Mouse (Mus musculus): ENCODE results near the gene Vmo1. TPM values are rescaled to one million over a fixed set of nuclear protein-coding genes. Genes with fewer than 3 reads are reported as not detected.

The Vmo1 gene
- polyA plus RNA-seq (2012; rRNA removed), result 0.30 TPM in 1 of 2 replicates, not detected in the other

DNA sequence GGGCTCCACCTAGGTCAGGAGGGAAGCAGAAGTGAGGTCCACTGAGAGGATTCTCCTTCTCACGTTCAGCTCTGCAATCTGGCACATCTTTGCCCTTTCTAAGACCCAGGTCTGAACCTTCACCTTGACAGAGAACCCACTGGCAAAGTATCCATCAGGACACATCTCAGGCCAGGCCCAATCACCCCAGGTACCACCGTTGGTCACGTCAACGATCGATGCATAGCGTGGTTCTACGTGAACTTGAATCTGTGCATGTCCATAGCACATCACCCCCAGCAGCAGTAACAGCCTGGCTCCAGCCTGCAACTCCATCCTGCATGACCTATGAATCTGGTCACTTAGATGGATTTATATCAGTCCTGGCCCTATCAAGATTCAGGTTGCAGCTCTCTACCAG is at the start of gene Vmo1:
Gene Vmo1 (minus strand): TSS at position 329 of the 400 bp plus-strand sequence.
- Histone ChIP-seq H3K27me3 (ENCODE audit: control insufficient read depth, insufficient read depth, low read length) (no peaks in the 10 kb centered on the region), H3K27ac (ENCODE audit: insufficient read depth, low read length) (no peak within 1 kb of the TSS), H3K4me3 (replicated peaks; ENCODE audit: insufficient read depth, low read depth, low read length) (no peak within 1 kb of the TSS), H3K4me1 (ENCODE audit: control insufficient read depth, insufficient read depth, low read length) (no peaks in the 10 kb centered on the region)
- TF ChIP-seq POLR2A (IDR thresholded peaks at IDR 0.05; ENCODE audit: borderline replicate concordance, insufficient read depth, low read length), result no peak
- TF ChIP-seq CTCF (IDR thresholded peaks at IDR 0.05; ENCODE audit: borderline replicate concordance, insufficient read depth, low read depth, low read length), result no peak
- WGBS, result 87% methylated on average over 7 of the region's 7 CpGs
- DNase-seq, result no peak

GRCm38 (mm10) chr11:70563470-70564275 is 49.3 kb upstream of the Vmo1 start:
- WGBS, result 1% methylated on average over 25 of the region's 25 CpGs
- TF ChIP-seq POLR2A (IDR thresholded peaks at IDR 0.05; ENCODE audit: borderline replicate concordance, insufficient read depth, low read length), result no peak
- TF ChIP-seq CTCF (IDR thresholded peaks at IDR 0.05; ENCODE audit: borderline replicate concordance, insufficient read depth, low read depth, low read length), result no peak
- peak; percentile 38 for DNase-seq
- peaks cover 8% of the 10 kb centered on the region for H3K4me1 ChIP-seq (ENCODE audit: control insufficient read depth, insufficient read depth, low read length)
- no peaks in the 10 kb centered on the region for H3K27me3 ChIP-seq (ENCODE audit: control insufficient read depth, insufficient read depth, low read length)
- H3K27ac ChIP-seq (ENCODE audit: insufficient read depth, low read length), result peak overlapping the region; percentile 44; the same call in 1 of the 2 replicates
- peak overlapping the region; percentile 84 for H3K4me3 ChIP-seq (replicated peaks; ENCODE audit: insufficient read depth, low read depth, low read length)

DNA sequence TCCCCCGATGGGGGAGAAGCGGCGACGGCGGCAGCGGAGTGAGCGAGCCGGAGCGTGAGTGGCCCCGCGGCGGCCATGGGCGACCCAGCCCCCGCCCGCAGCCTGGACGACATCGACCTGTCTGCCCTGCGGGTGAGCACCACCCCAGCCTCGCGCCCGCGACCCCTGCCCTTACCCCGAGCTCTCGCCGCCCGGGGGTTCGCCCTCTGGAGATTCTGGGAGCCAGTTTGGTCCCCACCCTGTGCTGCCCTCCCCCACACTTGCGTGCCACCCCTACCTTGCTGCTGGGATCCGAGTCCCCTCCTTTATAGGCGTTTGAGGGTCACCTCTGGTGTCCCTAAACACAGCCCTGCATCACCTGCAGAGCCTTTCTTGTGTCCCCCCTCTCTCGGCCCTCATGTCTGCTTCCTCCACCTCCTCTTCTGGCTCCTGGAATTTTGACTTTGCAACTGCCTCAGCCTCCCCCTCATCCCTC is 48.6 kb upstream of the Vmo1 start:
- DNase-seq, result no peak
- peak overlapping the region; percentile 84 for H3K4me3 ChIP-seq (replicated peaks; ENCODE audit: insufficient read depth, low read depth, low read length)
- H3K4me1 ChIP-seq (ENCODE audit: control insufficient read depth, insufficient read depth, low read length), result peaks cover 8% of the 10 kb centered on the region
- WGBS, result 1% methylated on average over 27 of the region's 31 CpGs
- no peak for TF ChIP-seq CTCF (IDR thresholded peaks at IDR 0.05; ENCODE audit: borderline replicate concordance, insufficient read depth, low read depth, low read length)
- no peak for TF ChIP-seq POLR2A (IDR thresholded peaks at IDR 0.05; ENCODE audit: borderline replicate concordance, insufficient read depth, low read length)
- no peaks in the 10 kb centered on the region for H3K27me3 ChIP-seq (ENCODE audit: control insufficient read depth, insufficient read depth, low read length)
- H3K27ac ChIP-seq (ENCODE audit: insufficient read depth, low read length), result peak overlapping the region; percentile 44; the same call in 1 of the 2 replicates

DNA sequence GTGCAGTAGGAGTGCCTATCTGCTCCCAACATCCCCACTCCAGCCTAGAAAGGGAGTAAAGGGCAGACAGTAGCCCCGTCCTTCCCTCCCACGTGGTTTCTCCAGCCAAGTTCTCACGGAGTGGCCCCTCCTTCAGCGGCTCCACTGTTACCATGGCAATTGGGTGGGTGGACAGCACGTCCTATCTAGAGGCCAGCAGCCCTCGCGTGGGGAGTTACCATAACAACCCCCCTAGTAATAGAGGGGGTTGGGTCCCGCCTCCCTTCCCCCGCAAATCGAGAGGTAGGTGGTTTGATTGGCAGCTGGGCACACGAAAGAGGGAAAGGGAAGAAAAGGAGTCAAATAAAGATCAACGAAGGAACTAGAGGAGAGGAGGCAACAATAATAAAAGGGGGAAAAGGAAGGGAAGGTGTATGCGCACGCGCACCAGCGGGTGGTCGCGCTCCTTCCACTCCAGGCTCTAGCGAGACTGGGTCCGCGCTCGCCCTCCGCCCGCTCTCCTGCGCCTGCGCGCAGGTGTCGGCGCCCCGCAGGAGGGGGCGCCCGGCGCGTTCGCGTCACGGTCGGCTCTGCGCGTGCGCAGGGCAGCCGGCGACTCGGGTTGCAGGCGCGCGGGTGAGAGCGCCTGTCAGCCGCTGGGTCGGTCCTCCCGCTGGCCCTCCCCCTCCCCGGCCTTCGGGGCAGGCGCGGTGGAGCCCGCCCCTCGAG is 48.0 kb upstream of the Vmo1 start, which contains the start of gene Mink1:
Gene Mink1 (plus strand): TSS at position 595 of the 708 bp plus-strand sequence.
- peaks cover 8% of the 10 kb centered on the region for H3K4me1 ChIP-seq (ENCODE audit: control insufficient read depth, insufficient read depth, low read length)
- peak within 1 kb of the TSS; percentile 84 for H3K4me3 ChIP-seq (replicated peaks; ENCODE audit: insufficient read depth, low read depth, low read length)
- H3K27me3 ChIP-seq (ENCODE audit: control insufficient read depth, insufficient read depth, low read length), result no peaks in the 10 kb centered on the region
- peak; percentile 89 to 90 for DNase-seq
- TF ChIP-seq POLR2A (IDR thresholded peaks at IDR 0.05; ENCODE audit: borderline replicate concordance, insufficient read depth, low read length), result peak; percentile 97
- no peak for TF ChIP-seq CTCF (IDR thresholded peaks at IDR 0.05; ENCODE audit: borderline replicate concordance, insufficient read depth, low read depth, low read length)
- H3K27ac ChIP-seq (ENCODE audit: insufficient read depth, low read length), result peak within 1 kb of the TSS; percentile 82
- under 1% methylated on average over 57 of the region's 57 CpGs for WGBS

- 2% methylated on average over 2 of the region's 2 CpGs for WGBS
These were observed 47.5 kb upstream of the Vmo1 start for GRCm38 (mm10) chr11:70561937-70562286.

DNA sequence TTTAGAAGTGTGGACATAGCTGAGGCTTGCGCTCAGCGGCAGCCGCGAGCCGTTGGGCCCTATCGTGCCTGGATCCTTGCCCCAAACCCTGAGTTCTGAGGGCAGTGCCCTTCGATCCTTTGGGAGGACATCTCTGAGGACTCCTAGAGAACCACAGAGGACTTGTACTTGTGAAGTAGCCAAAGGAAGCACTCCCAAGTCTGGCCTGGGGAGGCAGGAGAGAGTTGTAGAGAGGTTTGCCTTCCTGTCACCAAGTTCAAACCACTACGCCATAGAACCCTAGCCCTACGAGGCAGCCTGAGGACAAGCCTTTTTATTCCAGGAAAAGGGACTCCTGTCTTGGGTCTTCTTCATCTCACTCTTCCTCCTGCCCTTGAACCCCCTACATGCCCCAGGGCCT is 43.1 kb upstream of the Vmo1 start:
- TF ChIP-seq POLR2A (IDR thresholded peaks at IDR 0.05; ENCODE audit: borderline replicate concordance, insufficient read depth, low read length) (no peak), CTCF (IDR thresholded peaks at IDR 0.05; ENCODE audit: borderline replicate concordance, insufficient read depth, low read depth, low read length) (no peak)

More at GRCm38 (mm10) chr11:70561937-70562286, 47.5 kb upstream of the Vmo1 start:
- TF ChIP-seq CTCF (IDR thresholded peaks at IDR 0.05; ENCODE audit: borderline replicate concordance, insufficient read depth, low read depth, low read length), result no peak
- TF ChIP-seq POLR2A (IDR thresholded peaks at IDR 0.05; ENCODE audit: borderline replicate concordance, insufficient read depth, low read length), result no peak
- Histone ChIP-seq H3K27me3 (ENCODE audit: control insufficient read depth, insufficient read depth, low read length) (no peaks in the 10 kb centered on the region), H3K27ac (ENCODE audit: insufficient read depth, low read length) (no peak overlapping the region), H3K4me1 (ENCODE audit: control insufficient read depth, insufficient read depth, low read length) (peaks cover 6% of the 10 kb centered on the region), H3K4me3 (replicated peaks; ENCODE audit: insufficient read depth, low read depth, low read length) (peak overlapping the region; percentile 84)
- DNase-seq, result no peak

GRCm38 (mm10) chr11:70553940-70554339 is 39.5 kb upstream of the Vmo1 start:
- WGBS, result 25% methylated on average over 7 of the region's 7 CpGs

More for the DNA sequence above, 43.1 kb upstream of the Vmo1 start:
- no peak overlapping the region for H3K4me3 ChIP-seq (replicated peaks; ENCODE audit: insufficient read depth, low read depth, low read length)
- DNase-seq, result no peak
- WGBS, result 90% methylated on average over 9 of the region's 9 CpGs
- no peaks in the 10 kb centered on the region for H3K4me1 ChIP-seq (ENCODE audit: control insufficient read depth, insufficient read depth, low read length)
- H3K27ac ChIP-seq (ENCODE audit: insufficient read depth, low read length), result no peak overlapping the region
- no peaks in the 10 kb centered on the region for H3K27me3 ChIP-seq (ENCODE audit: control insufficient read depth, insufficient read depth, low read length)

More at GRCm38 (mm10) chr11:70553940-70554339, 39.5 kb upstream of the Vmo1 start:
- no peak for DNase-seq
- Histone ChIP-seq H3K4me1 (ENCODE audit: control insufficient read depth, insufficient read depth, low read length) (no peaks in the 10 kb centered on the region), H3K4me3 (replicated peaks; ENCODE audit: insufficient read depth, low read depth, low read length) (no peak overlapping the region), H3K27me3 (ENCODE audit: control insufficient read depth, insufficient read depth, low read length) (no peaks in the 10 kb centered on the region), H3K27ac (ENCODE audit: insufficient read depth, low read length) (no peak overlapping the region)
- TF ChIP-seq CTCF (IDR thresholded peaks at IDR 0.05; ENCODE audit: borderline replicate concordance, insufficient read depth, low read depth, low read length) (no peak), POLR2A (IDR thresholded peaks at IDR 0.05; ENCODE audit: borderline replicate concordance, insufficient read depth, low read length) (no peak)

Data from cerebellum, adult 2 months (tissue).